Mouse (Mus musculus) E14TG2a.4 (cell line): ENCODE data around the gene Gng3.

ENCODE experiments used
- H3K27me3 ChIP-seq: 2 replicates; pipeline ENCODE4 v1.6.1; 2014; ENCODE audit warnings: low read length, control low read depth; ENCODE audit not compliant: insufficient read depth
- H3K36me3 ChIP-seq: 2 replicates; pipeline ENCODE4 v1.6.1; 2014; ENCODE audit warnings: low read length, control low read depth; ENCODE audit not compliant: insufficient read depth
- H3K4me1 ChIP-seq: replicated peaks from 2 replicates; pipeline ENCODE4 v1.6.1; 2014; ENCODE audit warnings: low read depth, low read length, control low read depth
- H3K4me3 ChIP-seq: replicated peaks from 2 replicates; pipeline ENCODE4 v1.5.1; 2014; ENCODE audit warnings: mild to moderate bottlenecking, low read length
- H3K9me3 ChIP-seq: 2 replicates; pipeline ENCODE4 v1.6.1; 2014; ENCODE audit warnings: low read length, control low read depth
- CTCF ChIP-seq: conservative IDR thresholded peaks from 2 replicates; pipeline ENCODE4 v1.5.1; 2014; ENCODE audit warnings: low read length
- NANOG ChIP-seq: IDR thresholded peaks from 2 replicates; pipeline ENCODE4 v1.6.1; 2014; ENCODE audit warnings: borderline replicate concordance, low read length, mixed read lengths
- POU5F1 ChIP-seq: IDR thresholded peaks from 2 replicates; pipeline ENCODE4 v1.6.1; 2014; ENCODE audit warnings: low read length, borderline replicate concordance

Gng3 gene

GRCm38 (mm10) chr19:8852236-8852928, 13.4 kb upstream of the Gng3 start:
- H3K4me1 ChIP-seq: peaks cover 50% of the 10 kb centered on the region
- no peaks in the 10 kb centered on the region for H3K9me3 ChIP-seq
- peaks cover 14% of the 10 kb centered on the region for H3K36me3 ChIP-seq
- no peaks in the 10 kb centered on the region for H3K27me3 ChIP-seq
- H3K4me3 ChIP-seq: peak overlapping the region; percentile 76
- no peak for TF ChIP-seq CTCF
- no peak for TF ChIP-seq POU5F1
- no peak for TF ChIP-seq NANOG

- no peaks in the 10 kb centered on the region for H3K27me3 ChIP-seq
- peak; percentile 10; the same call in 1 of the 2 replicates for TF ChIP-seq CTCF
- TF ChIP-seq NANOG: no peak
- no peak for TF ChIP-seq POU5F1
- peaks cover 22% of the 10 kb centered on the region for H3K36me3 ChIP-seq
- H3K4me3 ChIP-seq: peak overlapping the region; percentile 76
- H3K9me3 ChIP-seq: no peaks in the 10 kb centered on the region
- peaks cover 58% of the 10 kb centered on the region for H3K4me1 ChIP-seq
Observed at GRCm38 (mm10) chr19:8851639-8852038, 12.6 kb upstream of the Gng3 start.

GRCm38 (mm10) chr19:8850402-8850901, 11.5 kb upstream of the Gng3 start, which contains the start of gene Lrrn4cl:
Gene Lrrn4cl, plus strand, starts transcription at chr19:8850768.
- Histone ChIP-seq H3K27me3 (no peaks in the 10 kb centered on the region), H3K9me3 (no peaks in the 10 kb centered on the region), H3K4me3 (peak within 1 kb of the TSS; percentile 76), H3K4me1 (peaks cover 61% of the 10 kb centered on the region), H3K36me3 (peaks cover 33% of the 10 kb centered on the region)
- TF ChIP-seq NANOG: no peak
- no peak for TF ChIP-seq CTCF
- TF ChIP-seq POU5F1: no peak

- peaks cover 61% of the 10 kb centered on the region for H3K4me1 ChIP-seq
- no peaks in the 10 kb centered on the region for H3K9me3 ChIP-seq
- no peaks in the 10 kb centered on the region for H3K27me3 ChIP-seq
- TF ChIP-seq NANOG: no peak
- TF ChIP-seq CTCF: no peak
- no peak for TF ChIP-seq POU5F1
- peaks cover 51% of the 10 kb centered on the region for H3K36me3 ChIP-seq
- H3K4me3 ChIP-seq: no peak overlapping the region
Observed at GRCm38 (mm10) chr19:8848356-8848755, 9.4 kb upstream of the Gng3 start.

- no peak for TF ChIP-seq POU5F1
- peak; percentile 93 for TF ChIP-seq CTCF
- no peak for TF ChIP-seq NANOG
- H3K9me3 ChIP-seq: no peaks in the 10 kb centered on the region
- H3K36me3 ChIP-seq: peaks cover 73% of the 10 kb centered on the region
- H3K27me3 ChIP-seq: no peaks in the 10 kb centered on the region
- no peak overlapping the region for H3K4me3 ChIP-seq
- H3K4me1 ChIP-seq: peaks cover 52% of the 10 kb centered on the region
Observed at GRCm38 (mm10) chr19:8844371-8845129, 5.6 kb upstream of the Gng3 start.

- peaks cover 65% of the 10 kb centered on the region for H3K36me3 ChIP-seq
- no peak overlapping the region for H3K4me3 ChIP-seq
- no peaks in the 10 kb centered on the region for H3K9me3 ChIP-seq
- TF ChIP-seq CTCF: no peak
- TF ChIP-seq NANOG: no peak
- TF ChIP-seq POU5F1: no peak
- H3K27me3 ChIP-seq: no peaks in the 10 kb centered on the region
- H3K4me1 ChIP-seq: peaks cover 52% of the 10 kb centered on the region
Observed at GRCm38 (mm10) chr19:8842961-8843360, 4.0 kb upstream of the Gng3 start.

GRCm38 (mm10) chr19:8841012-8841411, 2.0 kb upstream of the Gng3 start:
- H3K36me3 ChIP-seq: peaks cover 45% of the 10 kb centered on the region
- H3K4me3 ChIP-seq: peak overlapping the region; percentile 76
- H3K4me1 ChIP-seq: peaks cover 49% of the 10 kb centered on the region
- TF ChIP-seq CTCF (no peak), POU5F1 (no peak), NANOG (no peak)
- H3K9me3 ChIP-seq: no peaks in the 10 kb centered on the region
- H3K27me3 ChIP-seq: no peaks in the 10 kb centered on the region

- TF ChIP-seq CTCF (no peak), NANOG (no peak), POU5F1 (no peak)
- no peaks in the 10 kb centered on the region for H3K9me3 ChIP-seq
Observed at GRCm38 (mm10) chr19:8839908-8840791, 1.2 kb upstream of the Gng3 start.

More at GRCm38 (mm10) chr19:8839908-8840791, 1.2 kb upstream of the Gng3 start:
- H3K27me3 ChIP-seq: no peaks in the 10 kb centered on the region
- peaks cover 43% of the 10 kb centered on the region for H3K36me3 ChIP-seq
- peak overlapping the region; percentile 76 for H3K4me3 ChIP-seq
- peaks cover 58% of the 10 kb centered on the region for H3K4me1 ChIP-seq
